Mouse (Mus musculus) fat pad, adult 2 months (tissue): Measurements from ENCODE around the gene Supt5.

Source experiments
- DNase-seq: peaks from one replicate; pipeline ENCODE4 v3.0.0-alpha.2; 2011; ENCODE audit warnings: low read depth, low spot score; ENCODE audit errors: extremely low read depth

Supt5 gene

DNA sequence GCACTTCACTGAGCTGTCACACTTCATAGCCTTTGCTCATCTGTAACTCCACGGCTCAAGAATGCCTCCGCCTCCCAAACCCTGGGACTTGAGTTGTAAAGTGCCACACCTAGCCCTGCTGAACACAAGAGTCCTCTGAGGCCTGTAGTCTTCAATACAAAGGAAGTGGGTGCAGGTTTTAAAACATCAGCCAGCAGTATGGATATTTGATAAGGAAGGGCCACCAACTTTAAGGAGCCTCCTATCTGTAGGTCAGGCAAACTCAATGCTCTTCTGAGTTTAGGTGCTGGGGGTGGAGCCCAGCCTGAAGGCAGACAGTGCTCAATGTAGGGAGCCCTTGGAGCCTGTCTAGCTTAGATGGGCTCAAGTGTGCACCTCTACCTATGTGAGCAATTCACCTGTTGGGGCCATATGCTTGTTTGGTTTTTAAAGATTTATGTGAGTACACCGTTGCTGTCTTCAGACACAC is 15.6 kb upstream of the Supt5 start:
- no peak for DNase-seq

GRCm38 (mm10) chr7:28353267-28353666 is 14.7 kb upstream of the Supt5 start:
- DNase-seq, result no peak

- DNase-seq, result no peak
These were observed 13.2 kb upstream of the Supt5 start for GRCm38 (mm10) chr7:28351676-28352191.

DNA sequence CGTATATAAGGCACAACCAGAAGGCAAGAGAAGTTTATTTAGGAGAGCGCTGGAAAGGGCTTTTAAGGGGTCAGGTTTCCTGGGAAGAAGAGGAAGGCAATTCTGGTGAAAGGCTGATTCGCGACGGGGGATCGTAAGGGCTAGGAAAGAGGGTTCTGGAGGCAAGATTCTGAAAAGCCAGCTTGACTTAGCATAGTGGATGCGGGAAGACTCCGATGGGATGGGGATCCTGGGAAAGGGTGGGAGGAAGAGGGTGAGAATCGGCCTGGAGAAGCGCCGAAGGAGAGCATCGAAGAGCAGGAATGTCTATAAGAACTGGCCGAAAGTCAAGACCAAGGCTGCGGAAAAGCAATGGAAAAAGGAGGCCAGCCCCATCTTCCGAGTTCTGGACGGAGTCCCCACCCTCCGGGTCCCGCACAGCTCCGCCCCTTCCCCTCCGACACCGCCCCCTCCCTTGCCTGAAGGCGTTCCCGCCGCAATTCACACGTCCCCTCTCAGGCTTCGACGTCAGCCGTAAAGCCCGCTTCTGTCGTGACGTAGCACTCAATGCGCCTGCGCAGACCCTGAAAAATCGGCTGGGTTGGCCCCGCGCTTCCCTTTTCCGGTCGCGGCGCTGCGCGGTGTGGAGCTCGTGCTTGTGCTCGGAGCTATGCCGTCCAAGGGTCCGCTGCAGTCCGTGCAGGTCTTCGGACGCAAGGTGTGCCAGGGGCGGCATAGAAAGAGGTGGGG is 11.8 kb upstream of the Supt5 start, which contains the start of gene Rps16:
Rps16 (plus strand) TSS at position 498 of the 729 bp plus-strand sequence.
- no peak for DNase-seq

GRCm38 (mm10) chr7:28348601-28349000 is 10.1 kb upstream of the Supt5 start:
- no peak for DNase-seq

DNA sequence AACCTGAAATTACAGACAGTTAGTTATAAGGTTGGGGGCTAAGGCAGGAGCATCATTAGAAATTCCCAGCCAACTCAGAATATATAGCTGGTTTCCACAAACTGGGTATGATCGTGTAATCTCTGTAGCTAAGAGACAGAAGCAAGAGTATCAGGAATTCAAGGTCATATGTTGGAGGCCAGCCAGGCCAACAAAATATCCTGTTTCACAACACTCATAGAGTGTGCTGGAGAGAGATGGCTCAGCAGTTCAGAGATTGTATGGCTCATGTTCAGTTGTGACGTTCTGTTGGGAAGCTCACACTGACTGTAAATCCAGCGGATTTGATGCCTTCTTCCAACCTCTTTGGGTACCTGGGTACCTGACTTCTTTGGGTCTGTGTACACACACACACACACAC is 9.2 kb upstream of the Supt5 start:
- DNase-seq, result no peak

DNA sequence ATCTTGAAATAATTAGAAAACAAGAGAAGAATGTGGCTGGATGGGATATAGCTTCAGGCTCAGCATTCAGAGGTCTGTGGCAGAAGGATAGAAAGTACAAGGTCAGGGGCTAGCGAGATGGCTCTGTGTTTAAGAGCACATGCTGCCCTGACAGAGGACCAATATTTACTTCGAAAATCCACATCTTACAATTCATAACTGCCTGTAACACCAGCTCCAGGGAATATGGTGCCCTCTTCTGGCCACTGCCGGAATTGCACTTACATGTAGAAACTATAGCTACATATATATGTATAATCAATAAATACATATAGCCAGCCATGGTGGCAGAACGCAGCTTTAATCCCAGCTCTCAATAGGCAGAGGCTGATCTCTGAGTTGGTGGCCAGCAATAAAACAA is 6.1 kb upstream of the Supt5 start:
- DNase-seq, result no peak

DNA sequence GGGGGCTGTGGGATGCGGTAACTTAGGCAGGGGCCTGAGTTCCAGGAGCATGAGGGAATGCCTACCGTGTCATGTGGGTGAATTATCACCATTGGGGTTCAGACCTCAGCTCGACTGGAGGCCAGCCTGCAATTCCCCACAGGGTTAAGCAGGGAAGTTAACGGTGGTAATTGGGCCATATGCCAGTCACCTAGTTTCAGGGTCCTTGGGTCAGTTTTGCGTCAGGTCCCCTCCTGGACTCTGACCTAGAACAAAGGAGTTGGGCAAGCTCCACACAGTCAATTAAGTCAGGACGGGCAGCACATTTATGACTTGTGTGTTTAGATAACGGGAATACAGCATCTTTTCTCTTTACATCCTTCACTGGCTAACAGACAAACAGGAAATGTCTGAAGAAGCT is 2.8 kb upstream of the Supt5 start:
- no peak for DNase-seq

- DNase-seq, result no peak
These were observed 819 bp upstream of the Supt5 start for GRCm38 (mm10) chr7:28339213-28339917.

DNA sequence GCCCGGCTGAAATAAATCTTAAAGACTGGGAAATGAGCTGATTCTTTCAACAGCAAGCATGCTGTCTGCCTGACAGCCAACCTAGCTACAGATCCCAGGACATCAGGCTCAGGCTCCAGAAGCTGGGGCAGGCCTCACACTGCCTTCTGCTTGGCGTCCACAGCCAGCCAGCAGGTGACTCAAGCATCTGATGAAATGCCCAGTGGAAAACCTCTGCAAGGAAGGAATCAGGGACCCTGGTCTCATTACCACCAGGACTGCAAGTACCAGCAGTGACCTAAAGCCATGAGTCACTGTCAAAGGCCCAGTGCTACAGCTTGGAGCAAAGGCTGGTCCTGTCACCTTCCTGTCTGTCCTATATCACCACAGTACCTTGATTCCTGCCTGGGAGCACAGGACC is 3.1 kb downstream of the Supt5 start:
- no peak for DNase-seq

GRCm38 (mm10) chr7:28334534-28334933 is 4.0 kb downstream of the Supt5 start:
- DNase-seq, result no peak

GRCm38 (mm10) chr7:28328260-28328659 is 10.3 kb downstream of the Supt5 start:
- no peak for DNase-seq

DNA sequence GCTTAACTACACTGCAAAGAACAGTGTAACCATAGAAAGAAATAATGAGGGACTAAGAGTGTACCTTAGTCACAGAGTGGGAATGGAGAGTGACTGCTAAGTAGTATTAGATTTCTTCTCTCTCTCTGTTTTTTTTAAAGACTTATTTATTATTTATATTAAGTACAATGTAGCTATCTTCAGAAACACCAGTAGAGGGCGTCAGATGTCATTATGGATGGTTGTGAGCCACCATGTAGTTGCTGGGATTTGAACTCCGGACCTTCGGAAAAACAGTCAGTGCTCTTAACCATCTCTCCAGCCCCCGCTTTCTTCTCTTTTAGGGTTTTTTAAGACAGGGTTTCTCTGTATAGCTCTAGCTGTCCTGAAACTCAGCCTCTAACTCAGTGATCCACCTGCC is 12.1 kb downstream of the Supt5 start:
- no peak for DNase-seq

DNA sequence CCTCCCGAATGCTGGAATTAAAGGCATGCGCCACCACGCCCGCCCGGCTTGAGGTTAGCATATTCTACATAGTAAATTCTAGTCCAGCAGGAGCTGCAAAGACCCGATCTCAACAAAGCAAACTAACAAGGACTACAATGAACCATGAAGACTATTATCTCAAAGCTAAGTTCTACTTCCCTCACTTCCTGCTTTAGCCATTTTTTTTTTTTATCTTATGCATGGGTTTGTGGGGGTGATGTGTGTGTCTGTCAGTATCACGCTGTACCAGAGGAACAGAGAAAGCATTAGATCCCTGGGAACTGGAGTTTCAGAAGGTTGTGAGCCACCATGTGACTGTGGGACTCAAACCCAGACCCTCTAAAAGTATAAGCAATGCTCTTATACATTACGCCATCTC is 13.3 kb downstream of the Supt5 start:
- DNase-seq, result no peak

DNA sequence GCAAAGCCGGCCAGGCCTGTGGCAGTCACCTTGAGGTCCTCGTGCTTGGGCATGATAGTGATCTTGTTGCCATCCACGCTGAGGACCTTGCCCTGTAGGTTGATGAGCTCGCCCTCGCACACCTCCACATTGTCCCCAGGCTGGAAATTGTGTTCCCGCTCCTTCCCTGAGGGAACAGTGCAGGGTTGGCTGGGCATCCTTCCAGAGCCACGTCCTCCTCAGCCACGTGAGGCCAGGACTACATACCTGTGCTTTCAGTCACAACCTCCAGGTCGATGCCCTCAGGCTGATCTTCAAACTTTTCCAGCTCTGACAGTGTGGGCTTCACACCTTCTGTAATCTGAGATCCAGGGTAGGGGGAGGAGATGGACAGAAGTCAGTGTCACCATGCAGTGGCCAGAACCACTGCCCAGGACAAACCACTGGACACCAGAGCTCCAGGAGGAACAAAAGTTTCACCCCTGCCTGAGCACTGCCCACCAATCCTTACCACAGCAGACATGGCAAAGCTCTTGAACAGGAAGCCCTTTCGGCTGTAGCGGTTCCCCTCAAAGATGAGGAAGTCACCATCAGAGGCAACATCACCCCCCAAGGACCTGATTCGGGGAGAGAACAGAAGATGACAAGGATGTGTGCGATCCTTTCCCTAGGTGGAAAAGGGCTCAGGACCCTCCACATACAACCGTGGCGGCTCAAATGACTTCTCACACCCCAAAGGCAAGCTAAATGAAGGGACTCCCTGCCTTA is 16.4 kb downstream of the Supt5 start:
- DNase-seq, result no peak

DNA sequence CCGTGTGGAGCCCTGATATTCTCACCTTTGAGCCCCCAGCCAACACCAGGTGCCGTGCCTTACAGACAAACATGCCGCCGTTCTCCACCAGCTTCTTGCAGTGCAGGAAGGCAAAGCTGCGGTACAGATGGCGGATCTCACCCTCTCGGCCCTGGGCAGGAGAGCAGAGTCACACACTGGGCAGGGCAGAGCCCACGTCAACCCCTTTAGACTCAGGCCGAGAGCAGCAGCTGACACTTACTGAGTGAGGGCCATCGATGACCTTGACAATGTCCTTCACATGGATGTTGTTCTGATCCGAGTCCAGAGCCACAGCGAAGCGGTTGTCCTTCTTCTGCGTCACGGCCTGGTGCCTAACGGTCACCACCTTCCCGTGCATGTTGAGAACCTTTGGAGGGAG is 19.8 kb downstream of the Supt5 start:
- DNase-seq, result no peak

DNA sequence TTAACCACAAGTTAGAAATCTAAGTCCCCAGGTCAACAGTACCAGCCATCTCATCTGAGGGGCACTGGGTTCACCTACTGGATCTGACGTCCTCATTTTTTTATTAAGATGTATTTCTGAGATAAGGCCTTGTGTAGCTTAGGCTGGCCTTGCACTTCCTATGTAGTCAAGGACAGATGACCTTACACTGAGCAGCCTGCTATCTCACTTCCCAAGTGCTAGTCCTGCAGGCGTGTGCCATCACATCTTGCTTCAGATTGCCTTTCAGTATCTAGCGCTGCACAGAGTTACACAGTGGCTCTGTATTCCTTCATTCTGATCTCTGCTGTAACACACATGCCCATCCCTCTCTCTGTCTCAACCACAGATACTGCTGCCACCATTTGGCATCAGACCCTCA is 20.5 kb downstream of the Supt5 start:
- DNase-seq, result no peak

GRCm38 (mm10) chr7:28311926-28312543 is 26.5 kb downstream of the Supt5 start, which contains the start of gene Timm50:
Timm50 (minus strand) TSS chr7:28312072.
- DNase-seq, result peak; percentile 59

GRCm38 (mm10) chr7:28311151-28311925 is 27.2 kb downstream of the Supt5 start:
- no peak for DNase-seq

- DNase-seq, result no peak
These were observed 28.8 kb downstream of the Supt5 start for GRCm38 (mm10) chr7:28309737-28310136.
